Mouse (Mus musculus) layer of hippocampus, postnatal 14 days (tissue): ENCODE measurements around the gene Prickle3. TPM values are rescaled to one million over a fixed set of nuclear protein-coding genes. Genes with fewer than 3 reads are reported as not detected.
"Not testable (repeated sequence)": the region's sequence is repeated elsewhere in the genome, so short reads cannot be mapped to it uniquely, and the experiment has no call there.

ENCODE experiments used
- DNase-seq, 2 experiments: peaks; one replicate each; pipeline ENCODE4 v3.0.0; 2021 to 2022; ENCODE audit warnings: low spot score in 2 of 2, mixed read lengths in 1 of 2
- total RNA-seq, 2 experiments: library from RNA; stranded (reverse); gene quantifications; 2 replicates each; pipeline ENCODE4 v1.2.3; 2021

The Prickle3 gene
- total RNA-seq, 2 experiments from 2014 or later, result 1.5 to 1.6 TPM

DNA sequence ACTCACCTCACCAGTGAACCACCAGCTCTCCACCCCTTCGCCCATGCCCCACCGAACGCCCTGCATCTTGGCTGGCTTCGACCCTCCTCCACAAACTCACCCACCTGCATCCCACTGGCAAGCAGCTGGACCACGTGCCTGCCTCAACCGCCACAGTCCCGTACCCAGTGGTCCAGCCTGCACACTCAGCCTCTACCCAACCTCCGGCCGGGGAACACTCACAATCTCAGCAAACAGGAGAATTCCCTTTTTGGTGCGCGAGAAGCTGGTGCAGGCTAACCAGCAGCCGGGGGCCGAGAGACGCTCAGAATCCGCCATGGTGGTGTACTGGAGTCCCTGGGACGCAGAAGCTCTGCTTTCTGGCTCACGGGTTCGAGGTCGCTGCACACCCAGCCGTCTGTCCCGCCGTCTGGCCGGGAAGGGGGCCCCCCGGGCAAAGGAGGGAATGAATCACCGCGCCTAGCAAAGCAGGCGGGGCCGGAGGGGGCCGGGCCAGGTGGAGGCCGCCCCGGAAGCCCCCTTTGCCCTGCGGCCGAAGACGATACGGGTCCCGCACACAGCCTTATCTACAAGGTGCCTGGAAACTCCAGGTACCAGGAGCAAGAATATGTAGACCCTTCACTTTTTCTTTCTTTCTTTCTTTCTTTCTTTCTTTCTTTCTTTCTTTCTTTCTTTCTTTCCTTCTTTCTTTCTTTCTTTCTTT is 14.0 kb downstream of the Prickle3 start, which contains the start of gene Plp2:
Gene Plp2 (minus strand): TSS at position 470 of the 703 bp plus-strand sequence.
- DNase-seq, result no peak

DNA sequence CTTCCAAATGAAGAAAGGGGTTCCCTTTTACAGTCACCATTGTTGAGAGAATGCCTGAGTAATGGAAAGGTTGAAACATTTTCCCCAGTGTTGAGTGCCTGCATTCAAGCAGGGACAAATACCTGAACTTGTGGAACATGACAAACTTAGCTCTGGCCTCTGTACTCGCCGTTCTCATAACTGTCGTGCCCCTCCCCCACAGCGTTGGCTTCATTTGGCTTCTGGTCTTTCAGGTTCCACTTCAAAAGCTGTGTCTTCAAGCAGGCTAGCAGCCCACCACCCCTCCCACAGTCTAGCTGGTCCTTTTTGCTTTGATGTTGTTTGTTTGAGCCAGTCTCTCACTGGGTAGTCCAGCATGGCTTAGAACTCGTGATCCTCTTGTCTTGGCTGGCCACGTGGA is 15.7 kb downstream of the Prickle3 start:
- no peak for DNase-seq

DNA sequence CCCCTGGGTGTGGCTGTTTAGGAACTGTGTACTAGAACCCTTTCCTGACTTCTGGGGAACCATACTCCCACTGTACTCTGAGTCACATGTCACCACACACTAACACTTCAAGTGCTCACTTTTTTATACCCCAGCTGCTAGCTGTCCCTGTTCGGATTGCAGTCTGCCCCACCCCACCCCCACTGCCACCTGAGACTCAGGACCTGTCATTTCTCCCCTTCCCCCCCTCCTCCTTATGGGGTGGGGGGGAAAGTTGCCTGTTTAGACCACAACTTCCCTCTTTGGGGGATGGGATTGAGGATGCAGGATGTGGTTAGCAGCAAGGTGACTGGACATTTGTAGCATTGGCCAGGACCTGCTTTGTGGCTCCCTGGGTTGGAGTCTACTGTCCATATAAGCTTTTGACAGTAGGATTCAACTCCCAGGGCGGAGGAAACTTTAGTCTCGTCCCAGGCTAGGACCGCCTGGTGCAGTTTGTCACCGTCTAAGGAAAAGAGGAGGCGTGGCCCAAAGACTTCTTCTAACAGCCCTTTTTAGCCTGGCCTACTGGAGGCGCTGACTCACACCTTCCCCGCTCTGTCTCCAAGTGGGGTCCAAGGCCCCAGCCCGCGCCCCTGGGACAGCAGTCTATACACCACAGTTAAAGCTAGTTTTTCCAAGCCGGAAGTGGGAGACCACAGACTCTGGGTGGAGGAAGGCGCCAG is 16.7 kb downstream of the Prickle3 start:
- DNase-seq, result no peak

DNA sequence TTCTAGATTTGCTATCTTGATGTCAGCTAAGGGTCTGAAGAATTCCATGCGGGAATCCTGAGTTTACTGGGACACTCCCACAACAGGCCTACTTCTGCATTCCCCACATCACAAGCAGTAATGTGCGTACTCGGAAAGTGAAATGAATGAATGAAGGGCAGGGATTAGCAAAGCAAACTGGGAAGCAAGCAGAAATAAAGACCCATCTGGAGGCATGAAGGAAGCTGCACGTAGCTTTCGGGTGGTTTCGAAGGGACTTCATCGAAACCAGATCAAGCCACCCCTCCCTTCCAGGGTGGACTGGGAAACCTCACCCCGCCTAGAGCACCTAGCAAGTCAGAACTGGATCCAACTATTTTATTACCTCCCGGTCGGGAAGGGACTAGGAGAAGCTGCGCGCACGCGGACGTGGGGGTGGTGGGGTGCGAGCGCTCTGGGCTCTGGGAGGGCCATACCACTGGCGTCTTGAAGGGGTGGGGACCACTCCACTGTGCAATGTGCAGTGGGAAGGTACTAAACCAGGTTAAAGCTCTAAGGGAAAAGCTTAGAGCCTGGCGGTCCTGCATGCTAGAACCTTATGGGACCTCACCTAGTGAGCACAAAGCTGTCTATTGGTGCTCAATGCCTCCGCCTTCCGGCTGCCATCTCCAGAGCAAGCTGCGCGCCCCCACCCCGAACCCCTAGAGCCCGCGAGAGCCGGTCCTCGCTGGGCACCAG is 17.4 kb downstream of the Prickle3 start:
- no peak for DNase-seq

DNA sequence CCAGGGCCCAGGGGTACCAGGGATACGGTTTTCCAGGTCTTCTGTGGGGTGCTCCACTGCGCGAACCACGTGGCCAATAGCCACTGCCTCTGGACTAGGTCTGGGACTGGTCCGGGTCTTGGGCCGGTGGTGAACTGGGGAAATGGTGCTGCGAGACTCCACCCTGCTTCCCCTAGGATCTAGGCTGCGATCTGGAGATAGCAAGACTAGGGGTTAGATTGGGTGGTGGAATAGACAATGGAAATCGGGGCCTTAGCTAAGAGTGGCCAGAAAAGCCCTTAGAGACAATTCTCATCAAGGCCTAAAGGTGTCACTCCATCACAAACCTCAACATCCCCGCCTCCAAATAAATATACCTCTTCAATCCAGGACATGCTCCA is 17.9 kb downstream of the Prickle3 start:
- DNase-seq, result no peak

DNA sequence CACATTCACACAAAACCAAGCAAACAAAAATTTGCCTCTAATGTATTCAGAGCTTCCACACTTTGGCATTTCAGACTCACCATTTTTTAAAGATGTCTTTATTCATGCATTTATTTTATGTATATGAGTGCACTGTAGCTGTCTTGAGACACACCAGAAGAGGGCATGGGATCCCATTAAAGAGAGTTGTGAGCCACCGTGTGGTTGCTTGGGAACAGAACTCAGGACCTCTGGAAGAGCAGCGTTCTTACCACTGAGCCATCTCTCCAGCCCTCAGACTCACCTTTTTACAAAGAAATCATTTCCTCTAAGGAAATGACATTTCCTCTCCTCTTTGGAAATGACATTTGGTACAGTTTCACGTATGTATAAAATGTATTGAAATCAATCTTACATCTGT is 21.9 kb downstream of the Prickle3 start:
- no peak for DNase-seq

DNA sequence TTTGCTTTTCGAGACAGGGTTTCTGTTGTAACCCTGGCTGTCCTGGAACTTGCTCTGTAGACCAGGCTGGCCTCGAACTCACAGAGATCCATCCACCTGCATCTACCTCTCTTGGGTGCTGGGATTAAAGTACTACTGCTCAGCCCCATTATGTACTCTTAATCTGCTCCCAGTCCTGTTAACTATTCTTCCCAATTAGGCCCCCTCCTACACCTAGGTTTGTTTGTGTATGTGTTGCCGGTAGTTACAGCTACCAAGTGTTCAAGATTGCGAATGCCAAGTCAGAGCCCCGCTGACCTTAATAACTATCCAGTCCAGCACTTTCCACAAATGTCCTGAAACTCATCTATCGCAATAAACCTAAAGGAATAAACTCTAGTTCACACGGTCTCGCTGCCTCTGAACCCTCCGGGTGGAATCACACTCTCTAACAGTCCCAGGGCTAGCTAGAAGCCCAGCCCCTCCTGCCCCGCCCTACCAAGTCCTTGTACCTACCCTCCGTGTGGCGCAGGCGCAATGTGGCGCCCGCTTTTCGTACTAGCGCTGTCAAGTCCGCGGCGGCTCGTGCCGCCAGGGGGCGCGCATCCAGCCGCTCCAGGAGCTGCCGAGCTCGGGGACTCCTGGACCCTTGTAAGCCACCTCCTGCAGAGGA is 22.5 kb downstream of the Prickle3 start:
- peak; percentile 80 to 83 for DNase-seq

DNA sequence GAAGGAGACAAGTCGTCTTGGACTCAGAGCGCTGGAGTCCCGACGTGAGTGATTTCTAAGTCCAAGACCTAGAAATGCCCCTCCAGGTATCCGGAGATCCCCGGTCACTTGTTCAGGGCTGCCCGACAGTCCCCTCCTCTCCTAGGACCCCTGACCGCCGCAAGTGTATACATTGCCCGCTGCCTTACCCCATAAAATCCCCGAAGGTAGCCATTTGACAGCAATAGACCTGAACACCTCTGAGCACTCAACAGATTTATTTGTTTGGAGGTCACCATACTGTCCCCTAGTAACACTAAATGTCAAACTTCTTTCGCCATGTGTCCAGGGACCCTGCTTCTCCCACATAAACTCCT is 23.0 kb downstream of the Prickle3 start:
- DNase-seq, result no peak

DNA sequence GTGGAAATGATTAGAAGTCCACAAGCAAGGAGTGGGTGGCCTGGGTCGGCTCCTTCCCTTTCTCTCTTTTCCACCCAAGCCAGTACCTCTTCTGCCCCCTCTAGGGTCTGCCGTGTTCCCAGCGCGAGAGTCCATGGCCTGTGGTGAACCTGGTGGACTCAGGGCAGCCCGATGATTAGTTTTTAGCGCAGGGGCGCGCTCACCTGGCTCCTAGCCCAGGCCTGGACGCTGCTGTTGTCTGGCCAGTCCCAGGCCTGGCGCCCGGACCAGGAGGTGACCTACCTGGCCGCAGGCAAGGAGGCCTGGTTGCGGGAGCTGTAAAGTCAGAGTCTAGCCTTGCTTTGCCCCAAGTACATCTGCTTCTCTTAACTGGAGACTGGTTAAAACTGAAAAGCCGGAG is 23.8 kb downstream of the Prickle3 start, which contains the start of gene Magix:
Gene Magix (minus strand): TSS at position 388 of the 400 bp plus-strand sequence.
- DNase-seq, result no peak

DNA sequence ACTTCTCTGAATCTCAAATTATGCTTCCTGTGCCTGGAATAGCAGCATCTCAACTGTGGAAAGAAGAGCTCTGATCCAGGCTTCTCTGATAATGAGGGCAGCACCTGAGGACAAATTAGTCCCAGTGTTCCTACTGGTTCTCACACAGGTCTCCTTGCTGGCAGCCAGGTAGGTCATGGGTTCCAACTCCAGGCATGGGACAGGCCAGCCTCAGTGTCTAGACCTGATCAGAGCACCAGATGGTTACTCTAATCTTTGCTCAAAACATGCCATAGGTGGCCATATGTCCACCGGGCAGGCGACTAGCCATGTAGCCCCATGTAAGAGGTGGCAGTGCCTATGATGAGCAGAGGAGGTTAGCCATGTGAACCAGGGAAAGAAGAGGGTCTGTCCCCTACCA is 31.3 kb downstream of the Prickle3 start:
- no peak for DNase-seq

DNA sequence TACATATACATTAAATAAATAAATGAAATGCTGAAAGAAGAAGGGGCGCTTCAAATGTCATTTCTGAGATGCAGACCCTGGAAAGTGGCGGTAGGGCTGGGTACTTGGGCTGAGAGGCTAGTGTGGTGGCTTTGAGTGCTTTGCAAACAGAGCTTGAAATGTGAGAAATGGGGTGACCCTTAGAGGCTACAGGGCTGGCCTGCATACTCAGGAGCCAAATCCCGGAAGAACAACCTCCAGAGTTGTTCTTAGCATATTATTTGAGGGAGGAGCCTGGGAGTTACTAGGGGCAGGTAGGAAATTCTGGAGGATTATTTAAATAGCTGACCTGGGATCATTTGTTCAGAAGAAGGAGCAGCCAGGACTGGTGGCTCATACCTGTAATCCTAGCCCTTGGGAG is 33.4 kb downstream of the Prickle3 start:
- no peak for DNase-seq

DNA sequence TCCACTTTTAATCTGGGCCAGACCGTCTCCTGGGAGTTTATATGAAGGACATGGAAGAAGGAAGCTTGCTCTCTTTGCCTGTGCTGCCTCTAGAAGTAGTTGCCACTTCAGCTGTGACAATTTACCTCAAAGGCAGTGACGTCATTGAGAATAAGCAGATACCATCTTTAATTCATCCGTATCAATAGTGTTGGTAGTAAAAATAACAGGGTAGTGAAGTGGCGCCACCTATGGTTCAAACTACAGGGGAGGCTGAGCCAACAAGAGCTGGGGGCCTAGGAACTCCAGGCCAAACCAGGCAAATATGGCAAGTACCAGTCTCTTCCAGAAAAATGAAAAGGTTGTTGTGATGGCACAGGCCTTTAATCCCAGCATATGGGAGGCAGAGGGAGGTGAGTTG is 35.8 kb downstream of the Prickle3 start:
- DNase-seq, result no peak

DNA sequence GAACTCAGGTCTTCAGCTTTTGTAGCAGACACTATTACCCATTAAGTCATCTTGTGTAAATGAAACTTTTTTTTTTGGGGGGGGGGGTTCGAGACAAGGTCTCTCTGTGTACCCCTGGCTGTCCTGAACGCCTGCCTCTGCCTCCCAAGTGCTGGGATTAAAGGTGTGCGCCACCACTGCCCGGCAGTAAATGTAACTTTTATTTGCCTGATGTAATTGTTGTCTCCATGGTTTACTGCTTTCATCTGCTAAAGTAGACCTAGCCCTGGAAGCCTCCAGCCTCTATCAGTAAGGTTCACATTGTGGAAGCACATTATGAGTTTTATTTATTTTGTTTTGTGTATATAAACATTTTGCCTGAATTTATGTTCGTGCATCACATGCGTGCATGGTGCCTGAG is 39.5 kb downstream of the Prickle3 start:
- DNase-seq, result no peak

DNA sequence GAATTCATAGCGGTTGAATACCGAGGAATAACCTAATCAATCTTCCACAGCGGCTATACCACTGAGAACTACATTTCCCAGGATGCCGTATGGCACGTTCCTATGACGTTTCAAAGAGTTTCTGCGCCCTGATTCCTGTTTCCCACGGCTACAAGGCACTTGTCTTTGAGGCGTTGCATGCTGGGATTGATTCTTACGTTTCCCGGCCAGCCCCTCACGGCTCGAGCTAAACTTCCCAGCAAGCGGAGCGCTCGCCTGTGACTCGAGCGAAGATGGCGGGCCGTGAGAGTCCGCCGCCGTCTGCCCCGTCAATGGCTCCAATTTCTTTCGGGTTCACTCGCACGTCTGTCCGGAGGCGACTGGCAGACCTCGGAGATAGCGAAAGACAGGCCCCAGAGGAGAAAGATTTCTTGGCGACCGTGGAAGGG is 39.9 kb downstream of the Prickle3 start, which contains the start of gene Gpkow:
Gene Gpkow (plus strand): TSS at position 178 of the 428 bp plus-strand sequence.
- DNase-seq, result peak; percentile 64 to 90

DNA sequence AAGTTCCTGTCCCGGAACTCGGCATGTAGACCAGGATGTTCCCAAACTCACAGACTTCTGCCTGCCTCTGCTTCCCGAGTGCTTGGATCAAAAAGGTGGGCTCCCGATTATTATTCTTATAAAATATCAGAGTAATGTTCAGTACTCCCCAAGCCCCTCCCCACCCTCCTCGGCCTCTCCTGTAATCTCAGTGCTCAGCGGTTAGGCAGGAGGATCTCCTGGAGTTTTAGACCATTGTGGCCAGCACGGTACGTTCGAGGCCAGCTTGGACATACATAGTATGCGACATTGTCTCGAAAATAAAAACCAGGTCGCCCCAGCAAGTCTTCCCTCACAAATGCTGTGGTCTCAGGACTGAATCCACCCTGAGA is 56.7 kb downstream of the Prickle3 start:
- DNase-seq, result not testable (repeated sequence)

DNA sequence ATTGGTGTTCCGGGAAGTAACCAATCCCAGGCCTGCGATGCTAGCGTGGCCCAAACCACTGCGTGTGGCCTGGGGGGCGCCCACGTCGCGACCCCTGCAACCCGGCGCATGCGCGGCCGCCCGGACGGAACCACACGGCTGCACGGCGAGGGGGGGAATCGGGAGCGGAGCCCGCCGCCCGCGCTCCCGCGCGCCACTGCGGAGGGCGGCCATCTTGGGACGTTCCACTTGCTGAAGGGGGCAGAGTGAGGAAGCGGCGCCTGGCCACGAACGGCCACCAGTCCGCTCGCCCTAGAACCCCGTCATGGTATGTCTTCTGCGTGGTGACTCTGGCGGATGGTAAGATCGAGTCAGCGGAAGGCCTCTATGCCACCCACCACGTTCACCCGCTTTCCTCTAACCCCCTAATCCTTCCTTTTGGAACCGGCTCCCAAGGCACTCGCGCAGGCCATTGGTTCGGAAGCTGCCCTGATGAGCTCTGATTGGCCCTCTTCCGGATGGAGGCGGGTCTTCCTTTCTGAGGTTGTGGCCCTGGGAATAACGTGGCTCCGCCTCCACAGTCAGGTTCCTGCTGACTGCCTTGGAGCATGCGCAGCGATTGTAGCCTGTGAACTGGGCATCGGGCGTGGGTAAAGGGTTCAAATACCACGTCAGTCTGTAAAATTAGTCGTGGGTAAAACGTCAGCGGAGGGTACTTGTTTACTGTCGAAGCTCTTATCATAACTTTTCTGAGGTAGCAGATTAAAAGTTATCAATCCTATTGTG is 57.3 kb downstream of the Prickle3 start, which contains the start of gene Wdr45:
Gene Wdr45 (plus strand): TSS at position 199 of the 765 bp plus-strand sequence.
- DNase-seq, result peak; percentile 89 to 96

DNA sequence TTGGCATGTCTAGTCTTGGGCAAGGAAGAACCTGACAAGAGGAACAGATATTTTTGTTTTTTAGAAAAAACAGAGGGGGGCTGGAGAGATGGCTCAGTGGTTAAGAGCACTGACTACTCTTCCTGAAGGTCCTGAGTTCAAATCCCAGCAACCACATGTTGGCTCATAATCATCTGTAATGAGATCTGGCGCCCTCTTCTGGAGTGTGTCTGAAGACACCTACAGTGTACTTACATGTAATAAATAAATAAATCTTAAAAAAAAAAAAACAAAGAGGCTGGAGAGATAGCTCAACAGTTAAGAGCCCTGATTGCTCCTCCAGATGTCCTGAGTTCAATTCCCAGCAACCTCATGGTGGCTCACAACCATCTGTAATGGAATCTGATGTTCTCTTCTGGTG is 59.0 kb downstream of the Prickle3 start:
- not testable (repeated sequence) for DNase-seq
